Mouse (Mus musculus): ENCODE measurements around the gene Zfp710. TPM values are rescaled to one million over a fixed set of nuclear protein-coding genes. Genes with fewer than 3 reads are reported as not detected.

The Zfp710 gene
- polyA plus RNA-seq, 1 experiment from 2014 or later: 9.4 TPM

DNA sequence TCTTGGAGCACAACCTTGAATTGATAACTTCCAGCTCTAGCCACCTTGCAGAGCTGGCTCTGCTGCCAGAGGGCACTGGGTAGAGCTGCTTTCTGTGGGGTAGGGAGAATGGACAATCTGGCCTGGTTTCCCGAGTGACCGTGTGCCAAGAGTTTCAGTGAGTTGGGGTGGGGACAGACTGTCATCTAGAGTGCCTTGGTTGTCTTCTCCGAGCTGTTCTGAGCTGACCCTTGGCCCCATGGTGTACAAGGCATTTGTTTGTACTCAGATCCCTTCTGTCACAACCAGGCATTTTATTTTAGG, 3.8 kb downstream of the Zfp710 start:
- H3K4me2 ChIP-seq: peak overlapping the region; percentile 92
- peak overlapping the region; percentile 47; the same call in 1 of the 2 replicates for H3K27ac ChIP-seq
- peak overlapping the region; percentile 98 for H3K9ac ChIP-seq
- peaks cover 49% of the 10 kb centered on the region for H3K4me1 ChIP-seq (replicated peaks)
- H3K27me3 ChIP-seq: no peaks in the 10 kb centered on the region
- H3K36me3 ChIP-seq: no peaks in the 10 kb centered on the region
- H3K4me3 ChIP-seq: peak overlapping the region; percentile 94
- 32% methylated on average over 3 of the region's 3 CpGs for WGBS
- no peak for ATAC-seq (replicated peaks; ENCODE audit: insufficient number of reproducible peaks, insufficient read depth, low FRiP score, low read depth)
- H3K9me3 ChIP-seq (replicated peaks): no peaks in the 10 kb centered on the region

GRCm38 (mm10) chr7:80030009-80030408, 5.4 kb downstream of the Zfp710 start:
- Histone ChIP-seq H3K36me3 (no peaks in the 10 kb centered on the region), H3K4me2 (no peak overlapping the region), H3K9ac (no peak overlapping the region), H3K4me1 (replicated peaks) (peaks cover 57% of the 10 kb centered on the region), H3K27ac (no peak overlapping the region), H3K4me3 (no peak overlapping the region), H3K9me3 (replicated peaks) (no peaks in the 10 kb centered on the region), H3K27me3 (no peaks in the 10 kb centered on the region)
- ATAC-seq (replicated peaks; ENCODE audit: insufficient number of reproducible peaks, insufficient read depth, low FRiP score, low read depth): no peak

GRCm38 (mm10) chr7:80030486-80030885, 5.9 kb downstream of the Zfp710 start:
- 87% methylated on average over 8 of the region's 8 CpGs for WGBS
- H3K4me1 ChIP-seq (replicated peaks): peaks cover 57% of the 10 kb centered on the region

GRCm38 (mm10) chr7:80030987-80031386, 6.4 kb downstream of the Zfp710 start:
- no peak for ATAC-seq (replicated peaks; ENCODE audit: insufficient number of reproducible peaks, insufficient read depth, low FRiP score, low read depth)
- no peak overlapping the region for H3K4me3 ChIP-seq
- H3K27ac ChIP-seq: no peak overlapping the region
- H3K9me3 ChIP-seq (replicated peaks): no peaks in the 10 kb centered on the region
- H3K4me1 ChIP-seq (replicated peaks): peaks cover 60% of the 10 kb centered on the region
- WGBS: 93% methylated on average over 8 of the region's 8 CpGs
- no peak overlapping the region for H3K9ac ChIP-seq
- no peak overlapping the region for H3K4me2 ChIP-seq
- no peaks in the 10 kb centered on the region for H3K27me3 ChIP-seq
- no peaks in the 10 kb centered on the region for H3K36me3 ChIP-seq

More at GRCm38 (mm10) chr7:80030486-80030885, 5.9 kb downstream of the Zfp710 start:
- Histone ChIP-seq H3K4me3 (no peak overlapping the region), H3K27ac (no peak overlapping the region), H3K4me2 (no peak overlapping the region), H3K27me3 (no peaks in the 10 kb centered on the region), H3K9me3 (replicated peaks) (no peaks in the 10 kb centered on the region), H3K9ac (no peak overlapping the region), H3K36me3 (no peaks in the 10 kb centered on the region)
- no peak for ATAC-seq (replicated peaks; ENCODE audit: insufficient number of reproducible peaks, insufficient read depth, low FRiP score, low read depth)

- WGBS: 84% methylated on average over 10 of the region's 10 CpGs
- H3K4me2 ChIP-seq: no peak overlapping the region
- no peak overlapping the region for H3K9ac ChIP-seq
- no peak overlapping the region for H3K4me3 ChIP-seq
- peaks cover 65% of the 10 kb centered on the region for H3K4me1 ChIP-seq (replicated peaks)
- ATAC-seq (replicated peaks; ENCODE audit: insufficient number of reproducible peaks, insufficient read depth, low FRiP score, low read depth): no peak
- no peaks in the 10 kb centered on the region for H3K9me3 ChIP-seq (replicated peaks)
- no peaks in the 10 kb centered on the region for H3K36me3 ChIP-seq
- H3K27me3 ChIP-seq: no peaks in the 10 kb centered on the region
- H3K27ac ChIP-seq: no peak overlapping the region
Observed at GRCm38 (mm10) chr7:80031478-80031877, 6.9 kb downstream of the Zfp710 start.

DNA sequence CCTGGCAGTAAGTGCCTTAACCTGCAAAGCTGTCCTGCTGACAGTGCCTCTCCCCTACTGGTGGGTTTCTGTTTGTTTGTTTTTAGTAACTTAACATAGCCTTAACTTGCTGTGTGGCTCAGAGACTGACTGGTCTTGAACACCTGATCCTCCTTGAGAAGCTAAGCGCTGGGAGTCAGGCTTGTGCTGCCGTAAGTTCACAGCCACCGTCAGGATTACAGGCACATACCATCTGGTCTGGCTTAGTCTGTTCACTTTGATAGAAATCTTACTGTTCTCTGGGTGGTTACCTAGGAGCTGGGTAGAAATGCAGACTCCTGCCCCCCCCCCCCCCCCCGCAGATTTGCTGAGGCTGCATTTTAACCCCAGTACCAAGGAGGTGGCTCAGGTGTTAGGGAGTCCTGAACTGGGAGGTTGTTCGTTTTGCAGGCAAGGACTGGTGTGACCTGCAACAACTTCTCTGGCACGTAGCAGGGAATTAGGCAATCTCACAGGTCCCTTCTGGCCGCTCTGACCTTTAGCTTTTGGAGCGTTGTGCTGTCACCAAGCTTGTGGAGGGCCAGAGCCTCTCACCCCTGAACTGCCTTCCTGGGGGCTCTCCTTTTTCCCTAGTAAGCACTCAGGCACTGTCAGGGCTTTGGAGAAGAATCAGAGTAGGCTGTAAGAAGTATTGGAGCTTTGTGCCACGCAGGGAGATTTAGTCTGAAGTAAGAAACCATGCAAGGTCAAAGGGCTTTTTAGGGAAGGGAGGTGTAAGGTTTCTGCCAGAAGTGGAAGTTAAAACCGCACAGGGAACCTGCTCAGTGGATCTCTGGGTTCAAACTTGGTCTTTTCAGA, 7.8 kb downstream of the Zfp710 start:
- 59% methylated on average over 10 of the region's 10 CpGs for WGBS
- H3K27me3 ChIP-seq: no peaks in the 10 kb centered on the region
- ATAC-seq (replicated peaks; ENCODE audit: insufficient number of reproducible peaks, insufficient read depth, low FRiP score, low read depth): no peak
- H3K9ac ChIP-seq: no peak overlapping the region
- no peak overlapping the region for H3K4me3 ChIP-seq
- peak overlapping the region; percentile 14; the same call in 1 of the 2 replicates for H3K4me2 ChIP-seq
- H3K4me1 ChIP-seq (replicated peaks): peaks cover 65% of the 10 kb centered on the region
- H3K9me3 ChIP-seq (replicated peaks): no peaks in the 10 kb centered on the region
- no peak overlapping the region for H3K27ac ChIP-seq
- no peaks in the 10 kb centered on the region for H3K36me3 ChIP-seq

GRCm38 (mm10) chr7:80033064-80033717, 8.6 kb downstream of the Zfp710 start:
- Histone ChIP-seq H3K4me1 (replicated peaks) (peaks cover 59% of the 10 kb centered on the region), H3K27me3 (no peaks in the 10 kb centered on the region), H3K4me2 (peak overlapping the region; percentile 14; the same call in 1 of the 2 replicates), H3K9ac (no peak overlapping the region), H3K27ac (no peak overlapping the region), H3K36me3 (no peaks in the 10 kb centered on the region), H3K9me3 (replicated peaks) (no peaks in the 10 kb centered on the region), H3K4me3 (no peak overlapping the region)
- ATAC-seq (replicated peaks; ENCODE audit: insufficient number of reproducible peaks, insufficient read depth, low FRiP score, low read depth): no peak
- 76% methylated on average over 9 of the region's 9 CpGs for WGBS

GRCm38 (mm10) chr7:80033771-80034170, 9.2 kb downstream of the Zfp710 start:
- no peaks in the 10 kb centered on the region for H3K36me3 ChIP-seq
- H3K4me1 ChIP-seq (replicated peaks): peaks cover 53% of the 10 kb centered on the region
- H3K27me3 ChIP-seq: no peaks in the 10 kb centered on the region
- no peak overlapping the region for H3K9ac ChIP-seq
- no peak overlapping the region for H3K4me3 ChIP-seq
- H3K4me2 ChIP-seq: no peak overlapping the region
- H3K9me3 ChIP-seq (replicated peaks): no peaks in the 10 kb centered on the region
- ATAC-seq (replicated peaks; ENCODE audit: insufficient number of reproducible peaks, insufficient read depth, low FRiP score, low read depth): no peak
- 83% methylated on average over 9 of the region's 9 CpGs for WGBS
- H3K27ac ChIP-seq: no peak overlapping the region

- H3K27me3 ChIP-seq: no peaks in the 10 kb centered on the region
- H3K36me3 ChIP-seq: no peaks in the 10 kb centered on the region
- no peaks in the 10 kb centered on the region for H3K9me3 ChIP-seq (replicated peaks)
- H3K4me1 ChIP-seq (replicated peaks): peaks cover 46% of the 10 kb centered on the region
- no peak overlapping the region for H3K9ac ChIP-seq
- no peak overlapping the region for H3K4me2 ChIP-seq
- no peak overlapping the region for H3K4me3 ChIP-seq
- no peak for ATAC-seq (replicated peaks; ENCODE audit: insufficient number of reproducible peaks, insufficient read depth, low FRiP score, low read depth)
- 59% methylated on average over 6 of the region's 6 CpGs for WGBS
- peak overlapping the region; percentile 73 for H3K27ac ChIP-seq
Observed at GRCm38 (mm10) chr7:80035086-80035485, 10.5 kb downstream of the Zfp710 start.

GRCm38 (mm10) chr7:80035748-80036147, 11.1 kb downstream of the Zfp710 start:
- Histone ChIP-seq H3K27ac (peak overlapping the region; percentile 73), H3K4me1 (replicated peaks) (peaks cover 46% of the 10 kb centered on the region), H3K9ac (peak overlapping the region; percentile 37; the same call in 1 of the 2 replicates), H3K9me3 (replicated peaks) (no peaks in the 10 kb centered on the region), H3K27me3 (no peaks in the 10 kb centered on the region), H3K4me2 (no peak overlapping the region), H3K4me3 (no peak overlapping the region), H3K36me3 (no peaks in the 10 kb centered on the region)
- 26% methylated on average over 4 of the region's 4 CpGs for WGBS
- peak; percentile 56 for ATAC-seq (replicated peaks; ENCODE audit: insufficient number of reproducible peaks, insufficient read depth, low FRiP score, low read depth)

DNA sequence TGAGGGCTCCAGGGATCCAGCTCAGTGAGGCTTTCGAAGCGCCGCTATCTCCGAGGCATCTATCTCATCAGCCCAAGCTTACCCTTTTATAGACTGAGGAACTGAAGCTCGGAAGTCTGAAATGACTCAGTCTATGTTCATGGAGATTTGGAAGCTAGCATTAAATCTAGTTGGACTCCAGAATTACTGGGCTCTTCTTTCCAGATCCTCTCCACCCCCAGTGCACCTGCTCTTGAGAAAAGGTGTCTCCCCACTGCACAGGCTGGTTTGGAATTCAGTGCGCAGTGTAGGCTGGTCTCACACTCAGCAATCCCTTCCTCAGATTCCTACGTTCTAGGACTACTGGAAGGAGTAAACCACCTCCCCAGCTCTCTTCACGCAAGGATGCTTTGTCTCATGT, 15.1 kb downstream of the Zfp710 start:
- no peaks in the 10 kb centered on the region for H3K36me3 ChIP-seq
- no peaks in the 10 kb centered on the region for H3K9me3 ChIP-seq (replicated peaks)
- H3K27ac ChIP-seq: no peak overlapping the region
- 85% methylated on average over 8 of the region's 8 CpGs for WGBS
- no peak overlapping the region for H3K4me3 ChIP-seq
- H3K9ac ChIP-seq: no peak overlapping the region
- ATAC-seq (replicated peaks; ENCODE audit: insufficient number of reproducible peaks, insufficient read depth, low FRiP score, low read depth): no peak
- no peaks in the 10 kb centered on the region for H3K27me3 ChIP-seq
- H3K4me1 ChIP-seq (replicated peaks): peaks cover 26% of the 10 kb centered on the region
- no peak overlapping the region for H3K4me2 ChIP-seq

- peaks cover 38% of the 10 kb centered on the region for H3K4me1 ChIP-seq (replicated peaks)
- no peaks in the 10 kb centered on the region for H3K36me3 ChIP-seq
- ATAC-seq (replicated peaks; ENCODE audit: insufficient number of reproducible peaks, insufficient read depth, low FRiP score, low read depth): peak; percentile 72
- H3K9me3 ChIP-seq (replicated peaks): no peaks in the 10 kb centered on the region
- peak overlapping the region; percentile 71 for H3K27ac ChIP-seq
- H3K9ac ChIP-seq: no peak overlapping the region
- no peak overlapping the region for H3K4me2 ChIP-seq
- no peak overlapping the region for H3K4me3 ChIP-seq
- no peaks in the 10 kb centered on the region for H3K27me3 ChIP-seq
- 46% methylated on average over 7 of the region's 7 CpGs for WGBS
Observed at GRCm38 (mm10) chr7:80044170-80044569, 19.6 kb downstream of the Zfp710 start.
